Mouse (Mus musculus) left cerebral cortex, postnatal 4 days (tissue): ENCODE results near the gene Olfr448. TPM values are rescaled to one million over a fixed set of nuclear protein-coding genes. Genes with fewer than 3 reads are reported as not detected.

Experiments
- DNase-seq: peaks from one replicate; pipeline ENCODE4 v3.0.0-alpha.2; 2022
- intact Hi-C: fragments of 180-260 bp; cut with DNase I; formaldehyde crosslinking; loops from one replicate; pipeline ENCODE4 v1.15.1; 2025
- total RNA-seq, 2 experiments: library from RNA; stranded (reverse); gene quantifications; 2 replicates each; pipeline ENCODE4 v1.2.3; 2021

Olfr448 gene
- total RNA-seq: not detected

DNA sequence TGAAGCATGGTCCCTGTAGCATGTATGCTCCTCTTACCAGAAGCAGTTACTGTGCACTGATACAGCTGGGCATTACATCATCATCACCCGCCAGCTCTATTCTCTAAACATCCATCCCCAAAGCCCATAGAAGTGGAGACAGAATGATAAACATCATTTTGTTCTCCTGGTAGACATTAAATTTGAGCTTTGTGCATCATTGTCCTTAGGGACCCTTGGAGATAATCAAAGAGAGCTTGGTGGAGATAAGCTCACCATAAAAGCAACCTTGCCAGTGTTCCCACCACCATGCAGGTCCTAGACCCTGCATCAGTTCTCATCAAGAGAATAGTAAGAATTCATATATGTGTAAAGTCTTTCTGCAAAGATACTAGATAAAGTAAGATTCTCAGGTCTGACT lies at the start of gene Olfr448:
Gene Olfr448, plus strand, starts transcription at position 301 of the 400 bp plus-strand sequence.
- intact Hi-C loops: no loop called here
- no peak for DNase-seq

DNA sequence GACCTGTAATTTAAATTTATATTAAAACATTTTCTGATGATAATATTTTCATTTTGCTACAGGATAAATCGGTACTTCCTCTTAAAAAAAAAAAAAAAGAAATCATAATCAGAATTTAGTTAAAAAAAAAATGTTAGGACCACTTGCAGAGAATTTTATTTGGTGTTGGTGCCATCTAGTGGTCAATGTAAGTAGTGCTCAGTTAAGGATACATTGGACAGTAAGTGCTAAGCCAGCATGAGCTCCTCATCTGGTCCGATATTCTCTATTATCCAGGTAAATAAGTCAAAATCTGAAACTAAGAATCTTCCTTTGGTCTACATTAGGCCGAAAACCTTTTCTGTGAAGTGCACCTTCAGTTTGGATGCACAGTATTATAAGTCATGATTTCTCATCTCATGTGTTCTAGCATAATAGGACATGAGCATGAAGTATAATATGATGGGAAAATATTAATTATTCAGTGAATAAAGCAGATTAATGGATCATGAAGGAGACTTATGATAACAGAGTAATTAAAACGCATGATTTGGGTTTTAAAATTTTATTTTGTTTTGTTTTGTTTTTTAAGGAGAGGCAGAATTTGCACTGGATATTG lies 29.9 kb upstream of the Olfr448 start:
- intact Hi-C loops: loop anchor here (10.0 kb wide), 1 partner anchor 276 kb away; no protein-coding TSS in a partner anchor
- no peak for DNase-seq

DNA sequence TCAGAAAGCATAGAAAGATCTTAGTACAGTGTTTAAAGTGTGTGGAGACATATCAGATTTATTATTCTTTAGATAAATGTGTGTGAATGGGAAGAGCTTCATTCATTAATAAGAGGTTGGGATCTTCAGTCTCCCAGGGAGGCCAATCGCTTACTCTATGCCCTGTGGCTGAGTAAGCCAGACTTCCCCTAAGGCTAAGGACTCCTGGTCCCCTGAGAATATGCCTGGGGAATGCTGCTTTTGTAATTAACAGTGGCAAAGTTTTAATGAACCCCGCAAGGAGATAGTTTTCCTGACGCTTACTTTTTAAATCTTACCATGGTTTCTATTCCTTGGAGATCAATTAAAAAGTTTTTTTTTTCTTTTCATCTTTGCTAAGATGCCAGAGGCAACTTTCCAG lies 20.5 kb upstream of the Olfr448 start:
- DNase-seq: no peak
- intact Hi-C loops: loop anchor here (10.0 kb wide), 1 partner anchor 285 kb away; no protein-coding TSS in a partner anchor

DNA sequence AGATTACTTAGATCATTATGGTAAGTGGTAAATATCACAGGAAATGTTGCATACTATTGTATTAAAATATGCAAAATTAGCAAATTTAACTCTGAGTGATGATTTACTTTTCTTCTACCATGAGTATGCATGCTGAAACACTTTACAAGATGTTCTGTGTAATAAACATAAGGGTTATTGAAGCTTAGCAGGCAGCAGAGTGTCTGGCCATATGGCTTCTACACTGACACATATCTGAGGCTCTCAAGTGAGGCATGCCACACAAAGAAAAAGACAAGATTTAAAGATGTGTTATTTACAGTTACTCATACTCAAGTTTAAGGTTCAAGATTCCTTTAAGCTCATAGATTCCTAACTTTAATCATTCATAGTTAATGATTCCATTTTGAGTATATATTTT lies 13.9 kb upstream of the Olfr448 start:
- DNase-seq: no peak
- intact Hi-C loops: no loop called here

DNA sequence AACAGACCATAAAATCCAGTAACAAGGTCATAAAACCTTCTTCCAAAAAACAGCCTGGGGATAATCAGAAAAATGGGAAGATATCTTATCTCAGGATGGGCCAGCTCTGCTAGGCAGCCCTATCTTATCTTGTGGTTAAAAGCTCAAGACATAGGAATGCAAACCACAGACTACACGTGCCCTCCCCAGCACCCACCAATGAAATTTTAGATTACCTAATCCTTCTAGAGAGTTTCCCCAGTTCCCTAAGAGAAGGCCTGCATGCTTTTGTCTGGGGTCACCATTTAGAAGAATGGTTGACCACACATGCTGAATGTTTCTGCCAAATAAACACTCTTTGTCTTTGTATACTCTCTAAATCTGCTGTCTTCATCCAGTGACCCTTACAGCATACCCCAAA lies 10.1 kb downstream of the Olfr448 start:
- intact Hi-C loops: no loop called here
- no peak for DNase-seq

DNA sequence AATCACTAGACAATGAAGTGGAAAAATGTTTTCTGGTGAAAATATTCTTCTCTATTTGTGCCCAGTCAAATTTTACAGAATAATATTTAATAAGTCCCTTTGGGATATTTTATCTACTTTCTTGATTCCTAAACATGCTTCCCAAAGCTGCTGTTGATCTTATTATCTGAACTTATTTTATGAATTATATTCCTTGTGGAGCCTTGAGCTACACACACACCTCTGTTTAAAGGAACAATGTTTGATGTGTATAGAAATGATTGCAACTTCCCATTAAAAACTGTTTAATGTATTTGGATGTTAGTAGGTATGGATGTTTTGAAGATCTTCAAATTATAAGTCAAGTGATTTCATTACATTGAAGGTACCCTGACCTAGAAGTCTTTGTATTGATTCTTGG lies 18.3 kb downstream of the Olfr448 start, which contains the start of gene Olfr447:
Gene Olfr447, plus strand, starts transcription at position 301 of the 400 bp plus-strand sequence.
- intact Hi-C loops: no loop called here
- no peak for DNase-seq

DNA sequence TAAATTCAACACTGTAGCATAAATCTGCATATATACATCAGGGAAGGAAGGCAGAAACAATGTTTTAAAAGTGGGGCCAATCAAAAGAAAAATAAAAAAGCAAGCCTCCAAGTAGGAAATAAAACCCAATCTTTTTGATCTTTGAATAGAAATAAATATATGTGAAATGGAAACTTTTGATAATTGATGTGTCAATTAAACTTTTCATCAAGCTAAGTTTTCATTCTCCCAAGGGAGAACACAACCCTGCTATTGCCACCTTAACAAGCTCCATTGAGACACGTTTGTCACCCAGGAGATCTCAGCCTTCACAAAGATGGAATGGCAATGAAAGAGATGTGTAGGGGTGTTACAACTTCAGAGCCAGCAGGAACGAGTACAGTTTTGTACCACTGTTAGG lies 30.8 kb downstream of the Olfr448 start, which contains the start of gene Olfr446:
Gene Olfr446, plus strand, starts transcription at position 301 of the 400 bp plus-strand sequence.
- intact Hi-C loops: no loop called here

More for the DNA sequence above, 30.8 kb downstream of the Olfr448 start, which contains the start of gene Olfr446:
- no peak for DNase-seq

Other genes with a start within 250 kb of the Olfr448 start
- 1 to 10 TPM; 2.2 to 2.4 TPM for gene Tcaf2, start 245.2 kb upstream of the Olfr448 start, total RNA-seq
- gene Tcaf1, start 180.4 kb upstream of the Olfr448 start, total RNA-seq: 100 to 1,000 TPM; 270 to 290 TPM
- gene Olfr453, start 151.1 kb upstream of the Olfr448 start, total RNA-seq: not detected
- gene Olfr38, start 134.0 kb upstream of the Olfr448 start, total RNA-seq: not detected
- gene Olfr452, start 105.3 kb upstream of the Olfr448 start, total RNA-seq: not detected
- gene Olfr450, start 78.5 kb upstream of the Olfr448 start, total RNA-seq: not detected
- not detected for gene Olfr449, start 56.1 kb upstream of the Olfr448 start, total RNA-seq
- gene Olfr447, start 18.4 kb downstream of the Olfr448 start, total RNA-seq: not detected
- gene Olfr446, start 30.9 kb downstream of the Olfr448 start, total RNA-seq: not detected
- not detected for gene Olfr444, start 58.6 kb downstream of the Olfr448 start, total RNA-seq
- gene Olfr441, start 215.9 kb downstream of the Olfr448 start, total RNA-seq: not detected